Mouse (Mus musculus) CH12.LX (cell line): Measurements from ENCODE around the gene Gm12569. TPM values are rescaled to one million over a fixed set of nuclear protein-coding genes. Genes with fewer than 3 reads are reported as not detected.

Experiments
- DNase-seq: peaks from one replicate; pipeline ENCODE4 v3.0.0-alpha.2; 2013; ENCODE audit errors: extremely low read depth
- H3K27ac ChIP-seq: 2 replicates; pipeline ENCODE4 v1.5.1; 2012; ENCODE audit warnings: low read depth, mild to moderate bottlenecking, control low read depth, moderate library complexity; ENCODE audit not compliant: insufficient read depth
- H3K27me3 ChIP-seq: replicated peaks from 2 replicates; pipeline ENCODE3; 2012; ENCODE audit warnings: inconsistent platforms
- H3K36me3 ChIP-seq, 2 experiments: replicated peaks in 1 of 2; 2 replicates each; pipeline versions ENCODE3 to v1.6.1; 2012; ENCODE audit warnings: inconsistent platforms in 1 of 2, low read length in 1 of 2, mild to moderate bottlenecking in 1 of 2, mixed read lengths in 1 of 2, moderate library complexity in 1 of 2; ENCODE audit not compliant: control insufficient read depth in 1 of 2, insufficient read depth in 1 of 2
- H3K4me1 ChIP-seq, 2 experiments: 2 replicates each; pipeline ENCODE4 v1.6.1; 2012; ENCODE audit warnings: inconsistent platforms in 1 of 2, moderate library complexity in 1 of 2; ENCODE audit not compliant: insufficient read depth in 2 of 2, control insufficient read depth in 1 of 2
- H3K4me2 ChIP-seq: 2 replicates; pipeline ENCODE4 v1.6.1; 2012; ENCODE audit warnings: low read depth, mild to moderate bottlenecking, control low read depth; ENCODE audit not compliant: poor library complexity, insufficient read depth, severe bottlenecking
- H3K4me3 ChIP-seq, 3 experiments: fragments of 150-350 bp in 1 of 3; sonication (generic) in 1 of 3; replicated peaks in 1 of 3; 2 replicates each; pipeline versions ENCODE3 to v1.5.1; 2011 to 2012; ENCODE audit warnings: low read depth in 2 of 3, low read length in 2 of 3, mild to moderate bottlenecking in 2 of 3, moderate library complexity in 2 of 3, control low read depth in 1 of 3, improper control_type of control experiment in 1 of 3, inconsistent platforms in 1 of 3, mixed read lengths in 1 of 3; ENCODE audit not compliant: poor library complexity in 1 of 3
- H3K79me2 ChIP-seq: replicated peaks from 2 replicates; pipeline ENCODE4 v1.6.1; 2012; ENCODE audit warnings: mild to moderate bottlenecking, moderate library complexity; ENCODE audit not compliant: control insufficient read depth, poor library complexity, insufficient read depth, severe bottlenecking; ENCODE audit errors: extremely low read depth
- H3K9ac ChIP-seq: 2 replicates; pipeline ENCODE4 v1.6.1; 2012; ENCODE audit warnings: low read depth, mild to moderate bottlenecking, control low read depth, moderate library complexity; ENCODE audit not compliant: insufficient read depth
- H3K9me3 ChIP-seq: replicated peaks from 2 replicates; pipeline ENCODE3; 2012; ENCODE audit warnings: low read length, inconsistent platforms, mixed read lengths
- BHLHE40 ChIP-seq: IDR thresholded peaks from 2 replicates; pipeline ENCODE4 v1.6.1; 2011; ENCODE audit warnings: mild to moderate bottlenecking, low read depth, low read length, improper control_type of control experiment
- CTCF ChIP-seq, 2 experiments: IDR thresholded peaks in 1 of 2; conservative IDR thresholded peaks in 1 of 2; 2 replicates each; pipeline ENCODE4 v1.5.1; 2011 to 2012; ENCODE audit warnings: low read depth in 2 of 2, low read length in 2 of 2, improper control_type of control experiment in 1 of 2, inconsistent platforms in 1 of 2, mild to moderate bottlenecking in 1 of 2, moderate library complexity in 1 of 2
- ELF1 ChIP-seq: IDR thresholded peaks from 2 replicates; pipeline ENCODE4 v1.6.1; 2014; ENCODE audit warnings: low read depth, mild to moderate bottlenecking, inconsistent platforms, low read length, improper control_type of control experiment
- GABPA ChIP-seq: IDR thresholded peaks from 2 replicates; pipeline ENCODE4 v1.6.1; 2012; ENCODE audit warnings: low read depth, low read length, improper control_type of control experiment, inconsistent platforms; ENCODE audit not compliant: insufficient replicate concordance
- IRF4 ChIP-seq: IDR thresholded peaks from 2 replicates; pipeline ENCODE4 v1.6.1; 2014; ENCODE audit warnings: low read depth, mild to moderate bottlenecking, inconsistent platforms, low read length, improper control_type of control experiment
- JUND ChIP-seq: conservative IDR thresholded peaks from 2 replicates; pipeline ENCODE4 v1.6.1; 2011; ENCODE audit warnings: low read depth, low read length, improper control_type of control experiment
- KAT2A ChIP-seq: IDR thresholded peaks from 2 replicates; pipeline ENCODE4 v1.6.1; 2012; ENCODE audit warnings: low read length, improper control_type of control experiment, inconsistent platforms; ENCODE audit not compliant: insufficient replicate concordance
- MXI1 ChIP-seq: IDR thresholded peaks from 2 replicates; pipeline ENCODE4 v1.6.1; 2011; ENCODE audit warnings: mild to moderate bottlenecking, low read depth, low read length, improper control_type of control experiment
- MYC ChIP-seq: IDR thresholded peaks from 2 replicates; pipeline ENCODE4 v1.6.1; 2011; ENCODE audit warnings: low read depth, mild to moderate bottlenecking, improper control_type of control experiment, low read length
- POLR2A ChIP-seq: IDR thresholded peaks from 2 replicates; pipeline ENCODE4 v1.6.1; 2011; ENCODE audit warnings: low read depth, mild to moderate bottlenecking, improper control_type of control experiment, low read length
- POLR2AphosphoS2 ChIP-seq: IDR thresholded peaks from 2 replicates; pipeline ENCODE4 v1.6.1; 2011; ENCODE audit warnings: low read depth, low read length, improper control_type of control experiment
- RAD21 ChIP-seq: IDR thresholded peaks from 2 replicates; pipeline ENCODE4 v1.6.1; 2011; ENCODE audit warnings: low read depth, mild to moderate bottlenecking, low read length, improper control_type of control experiment, moderate library complexity
- RCOR1 ChIP-seq: conservative IDR thresholded peaks from 2 replicates; pipeline ENCODE4 v1.6.1; 2012; ENCODE audit warnings: low read depth, mild to moderate bottlenecking, inconsistent platforms, low read length, improper control_type of control experiment
- SMC3 ChIP-seq: IDR thresholded peaks from 2 replicates; pipeline ENCODE4 v1.6.1; 2011; ENCODE audit warnings: low read depth, low read length, improper control_type of control experiment
- TBP ChIP-seq: conservative IDR thresholded peaks from 2 replicates; pipeline ENCODE4 v1.6.1; 2011; ENCODE audit warnings: low read depth, low read length, improper control_type of control experiment
- UBTF ChIP-seq: IDR thresholded peaks from 2 replicates; pipeline ENCODE4 v1.6.1; 2012; ENCODE audit warnings: low read depth, mild to moderate bottlenecking, inconsistent platforms, low read length, improper control_type of control experiment, moderate library complexity
- USF1 ChIP-seq: IDR thresholded peaks from 2 replicates; pipeline ENCODE4 v1.6.1; 2014; ENCODE audit warnings: low read depth, mild to moderate bottlenecking, inconsistent platforms, low read length, improper control_type of control experiment
- USF2 ChIP-seq: conservative IDR thresholded peaks from 2 replicates; pipeline ENCODE4 v1.6.1; 2011; ENCODE audit warnings: low read depth, low read length, improper control_type of control experiment
- ZC3H11A ChIP-seq: IDR thresholded peaks from 2 replicates; pipeline ENCODE4 v1.6.1; 2012; ENCODE audit warnings: low read depth, mild to moderate bottlenecking, inconsistent platforms, low read length, improper control_type of control experiment
- dilution Hi-C: fragments of 300-500 bp; cut with MboI; formaldehyde crosslinking; loops from 2 replicates; pipeline ENCODE4 v1.14.3; 2020; ENCODE audit warnings: low sequenced_read_pairs; ENCODE audit not compliant: extremely low pct_unique_long_range_greater_than_20kb, extremely low pct_ligation_motif_present
- in situ Hi-C: fragments of 300-500 bp; cut with MboI; formaldehyde crosslinking; loops from 3 replicates; pipeline ENCODE4 v1.14.3; 2019; ENCODE audit warnings: low sequenced_read_pairs, low pct_ligation_motif_present, low pct_unique_long_range_greater_than_20kb, mixed read lengths
- polyA plus RNA-seq: library from polyadenylated mRNA; unstranded; fragments of >175 nt; gene quantifications from 2 replicates; pipeline ENCODE4 v1.2.1, GENCODE M21; 2012; ENCODE audit warnings: low read depth; ENCODE audit not compliant: insufficient read length
- total RNA-seq, 2 experiments: library from RNA; depleted of rRNA; stranded (reverse); fragments of 300-350 nt in 1 of 2; fragments of >200 nt in 1 of 2; gene quantifications; 2 replicates each; pipeline ENCODE4 v1.2.3; 2012 to 2014

Gene Gm12569
- total and polyA plus RNA-seq, 3 experiments, result 2.0 to 5.9 (median 2.1) TPM

GRCm38 (mm10) chr11:51242897-51243296, 22.6 kb downstream of the Gm12569 start:
- in situ Hi-C loops (no loop called here), dilution Hi-C loops (no loop called here)
- no peak overlapping the region for H3K4me3 ChIP-seq
- H3K79me2 ChIP-seq, result no peaks in the 10 kb centered on the region
- no peaks in the 10 kb centered on the region for H3K36me3 ChIP-seq
- peak; percentile 7 for DNase-seq
- peaks cover 4% of the 10 kb centered on the region for H3K27me3 ChIP-seq
- no peaks in the 10 kb centered on the region for H3K9me3 ChIP-seq
- TF ChIP-seq POLR2A (no peak), MYC (no peak), USF2 (no peak), ZC3H11A (no peak), RAD21 (peak; percentile 55), KAT2A (no peak), GABPA (no peak), POLR2AphosphoS2 (no peak), SMC3 (peak; percentile 55), ELF1 (no peak), RCOR1 (no peak), JUND (no peak), UBTF (no peak), MXI1 (no peak), IRF4 (no peak), BHLHE40 (no peak), CTCF (conservative IDR thresholded peaks at IDR 0.05 in 1 of 2, IDR thresholded peaks at IDR 0.05 in 1 of 2; ENCODE audit: low read depth in 2 of 2, low read length in 2 of 2) (peak in 1 of 2 experiments; percentile 61; a peak in 2 of 4 replicates)
- H3K4me2 ChIP-seq, result no peak overlapping the region
- H3K27ac ChIP-seq, result no peak overlapping the region
- H3K4me1 ChIP-seq, result no peaks in the 10 kb centered on the region
- H3K9ac ChIP-seq, result no peak overlapping the region

- dilution Hi-C loops (no loop called here), in situ Hi-C loops (loop anchor here (25.0 kb wide), 1 partner anchor 455 kb away; no protein-coding TSS in a partner anchor)
- no peak for TF ChIP-seq RCOR1
- TF ChIP-seq BHLHE40, result no peak
- no peak for TF ChIP-seq ZC3H11A
- no peak for TF ChIP-seq USF2
- no peak for TF ChIP-seq UBTF
- no peak for TF ChIP-seq MXI1
- TF ChIP-seq TBP, result no peak
- TF ChIP-seq USF1, result no peak
- peaks cover 37% of the 10 kb centered on the region for H3K27me3 ChIP-seq
- no peaks in the 10 kb centered on the region for H3K79me2 ChIP-seq
- no peak overlapping the region for H3K4me3 ChIP-seq
- H3K4me2 ChIP-seq, result no peak overlapping the region
- H3K9me3 ChIP-seq, result no peaks in the 10 kb centered on the region
- H3K9ac ChIP-seq, result no peak overlapping the region
- no peak for DNase-seq
- peaks cover 2 to 5% of the 10 kb centered on the region in 2 experiments; a peak in 1 of 4 replicates for H3K4me1 ChIP-seq
- H3K27ac ChIP-seq, result no peak overlapping the region
- no peaks in the 10 kb centered on the region for H3K36me3 ChIP-seq
Measured at GRCm38 (mm10) chr11:51257006-51257405, 36.7 kb downstream of the Gm12569 start.
